Mouse (Mus musculus): ENCODE measurements around the gene Rab26. TPM values are rescaled to one million over a fixed set of nuclear protein-coding genes. Genes with fewer than 3 reads are reported as not detected.

Gene Rab26
- polyA plus RNA-seq, 1 experiment from 2014 or later, result 3.7 TPM

- H3K36me3 ChIP-seq (ENCODE audit: poor library complexity, severe bottlenecking), result peaks cover 97% of the 10 kb centered on the region
- H3K9me3 ChIP-seq (replicated peaks), result no peaks in the 10 kb centered on the region
- H3K27ac ChIP-seq, result no peak overlapping the region
- peaks cover 4% of the 10 kb centered on the region; the same call in 1 of the 2 replicates for H3K4me1 ChIP-seq
- H3K27me3 ChIP-seq, result no peaks in the 10 kb centered on the region
- H3K4me3 ChIP-seq, result no peak overlapping the region
- no peak overlapping the region for H3K9ac ChIP-seq
- H3K4me2 ChIP-seq, result no peak overlapping the region
- ATAC-seq, result no peak
- 91% methylated on average over 30 of the region's 30 CpGs for WGBS
These were observed 28.6 kb downstream of the Rab26 start for GRCm38 (mm10) chr17:24505286-24505955.

- H3K9me3 ChIP-seq (replicated peaks), result no peaks in the 10 kb centered on the region
- H3K27ac ChIP-seq, result no peak overlapping the region
- no peak for ATAC-seq
- H3K27me3 ChIP-seq, result no peaks in the 10 kb centered on the region
- H3K9ac ChIP-seq, result no peak overlapping the region
- H3K4me2 ChIP-seq, result no peak overlapping the region
- H3K36me3 ChIP-seq (ENCODE audit: poor library complexity, severe bottlenecking), result peaks cover 95% of the 10 kb centered on the region
- H3K4me3 ChIP-seq, result no peak overlapping the region
- WGBS, result 94% methylated on average over 10 of the region's 10 CpGs
- H3K4me1 ChIP-seq, result peaks cover 4% of the 10 kb centered on the region; the same call in 1 of the 2 replicates
These were observed 29.9 kb downstream of the Rab26 start for GRCm38 (mm10) chr17:24504085-24504484.

- Histone ChIP-seq H3K4me3 (no peak overlapping the region), H3K4me1 (peaks cover 4% of the 10 kb centered on the region; the same call in 1 of the 2 replicates), H3K27ac (no peak overlapping the region), H3K9me3 (replicated peaks) (no peaks in the 10 kb centered on the region), H3K27me3 (no peaks in the 10 kb centered on the region), H3K4me2 (no peak overlapping the region), H3K9ac (no peak overlapping the region), H3K36me3 (ENCODE audit: poor library complexity, severe bottlenecking) (peaks cover 97% of the 10 kb centered on the region)
- 35% methylated on average over 11 of the region's 11 CpGs for WGBS
- ATAC-seq, result no peak
These were observed 31.8 kb downstream of the Rab26 start for GRCm38 (mm10) chr17:24502208-24502607.

- H3K36me3 ChIP-seq (ENCODE audit: poor library complexity, severe bottlenecking), result peaks cover 50% of the 10 kb centered on the region
- 89% methylated on average over 1 of the region's 1 CpGs for WGBS
These were observed 38.0 kb downstream of the Rab26 start for GRCm38 (mm10) chr17:24496026-24496425.

GRCm38 (mm10) chr17:24495443-24495842, 38.6 kb downstream of the Rab26 start:
- Histone ChIP-seq H3K27ac (no peak overlapping the region), H3K27me3 (no peaks in the 10 kb centered on the region)

More at GRCm38 (mm10) chr17:24496026-24496425, 38.0 kb downstream of the Rab26 start:
- H3K4me1 ChIP-seq, result peaks cover 10% of the 10 kb centered on the region
- H3K9ac ChIP-seq, result no peak overlapping the region
- no peaks in the 10 kb centered on the region for H3K9me3 ChIP-seq (replicated peaks)
- no peak for ATAC-seq
- no peak overlapping the region for H3K27ac ChIP-seq
- H3K27me3 ChIP-seq, result no peaks in the 10 kb centered on the region
- no peak overlapping the region for H3K4me2 ChIP-seq
- no peak overlapping the region for H3K4me3 ChIP-seq

GRCm38 (mm10) chr17:24494627-24495335, 39.2 kb downstream of the Rab26 start:
- no peaks in the 10 kb centered on the region for H3K27me3 ChIP-seq
- WGBS, result 41% methylated on average over 2 of the region's 2 CpGs
- H3K4me1 ChIP-seq, result peaks cover 21% of the 10 kb centered on the region
- no peaks in the 10 kb centered on the region for H3K9me3 ChIP-seq (replicated peaks)
- peaks cover 39% of the 10 kb centered on the region for H3K36me3 ChIP-seq (ENCODE audit: poor library complexity, severe bottlenecking)
- no peak overlapping the region for H3K27ac ChIP-seq
- no peak overlapping the region for H3K4me2 ChIP-seq
- no peak overlapping the region for H3K4me3 ChIP-seq
- no peak overlapping the region; the same call in 1 of the 2 replicates for H3K9ac ChIP-seq
- ATAC-seq, result no peak

More at GRCm38 (mm10) chr17:24495443-24495842, 38.6 kb downstream of the Rab26 start:
- no peak overlapping the region for H3K4me2 ChIP-seq
- H3K4me1 ChIP-seq, result peaks cover 15% of the 10 kb centered on the region
- ATAC-seq, result no peak
- H3K9me3 ChIP-seq (replicated peaks), result no peaks in the 10 kb centered on the region
- H3K9ac ChIP-seq, result no peak overlapping the region
- WGBS, result 79% methylated on average over 3 of the region's 3 CpGs
- H3K4me3 ChIP-seq, result no peak overlapping the region
- peaks cover 44% of the 10 kb centered on the region for H3K36me3 ChIP-seq (ENCODE audit: poor library complexity, severe bottlenecking)

- no peak for ATAC-seq
- Histone ChIP-seq H3K4me3 (peak overlapping the region; percentile 92; the same call in 1 of the 2 replicates), H3K4me1 (peaks cover 41% of the 10 kb centered on the region), H3K27me3 (no peaks in the 10 kb centered on the region), H3K9me3 (replicated peaks) (no peaks in the 10 kb centered on the region), H3K9ac (peak overlapping the region; percentile 93), H3K4me2 (peak overlapping the region; percentile 85), H3K36me3 (ENCODE audit: poor library complexity, severe bottlenecking) (no peaks in the 10 kb centered on the region), H3K27ac (peak overlapping the region; percentile 2; the same call in 1 of the 2 replicates)
- 61% methylated on average over 4 of the region's 4 CpGs for WGBS
These were observed 43.6 kb downstream of the Rab26 start for GRCm38 (mm10) chr17:24490399-24490798.

- H3K27me3 ChIP-seq, result no peaks in the 10 kb centered on the region
- H3K4me3 ChIP-seq, result peak overlapping the region; percentile 92
- H3K9me3 ChIP-seq (replicated peaks), result no peaks in the 10 kb centered on the region
- H3K4me1 ChIP-seq, result peaks cover 36% of the 10 kb centered on the region
- H3K36me3 ChIP-seq (ENCODE audit: poor library complexity, severe bottlenecking), result no peaks in the 10 kb centered on the region
- WGBS, result 20% methylated on average over 19 of the region's 19 CpGs
- H3K9ac ChIP-seq, result peak overlapping the region; percentile 93
- H3K27ac ChIP-seq, result peak overlapping the region; percentile 91
- H3K4me2 ChIP-seq, result peak overlapping the region; percentile 85
- peak; percentile 25 for ATAC-seq
These were observed 44.6 kb downstream of the Rab26 start for GRCm38 (mm10) chr17:24489265-24490030.

GRCm38 (mm10) chr17:24488662-24489264, 45.2 kb downstream of the Rab26 start:
- Histone ChIP-seq H3K36me3 (ENCODE audit: poor library complexity, severe bottlenecking) (no peaks in the 10 kb centered on the region), H3K9ac (peak overlapping the region; percentile 93), H3K4me2 (peak overlapping the region; percentile 85), H3K4me3 (peak overlapping the region; percentile 92), H3K27me3 (no peaks in the 10 kb centered on the region), H3K27ac (peak overlapping the region; percentile 91), H3K9me3 (replicated peaks) (no peaks in the 10 kb centered on the region), H3K4me1 (peaks cover 36% of the 10 kb centered on the region)
- under 1% methylated on average over 60 of the region's 81 CpGs for WGBS
- ATAC-seq, result peak; percentile 71

GRCm38 (mm10) chr17:24488186-24488661, 45.8 kb downstream of the Rab26 start, which contains the start of gene Caskin1:
Gene Caskin1, plus strand, starts transcription at chr17:24488601.
- H3K4me1 ChIP-seq, result peaks cover 36% of the 10 kb centered on the region
- peak within 1 kb of the TSS; percentile 91 for H3K27ac ChIP-seq
- WGBS, result under 1% methylated on average over 21 of the region's 45 CpGs
- ATAC-seq, result peak; percentile 63
- peak within 1 kb of the TSS; percentile 93 for H3K9ac ChIP-seq
- H3K36me3 ChIP-seq (ENCODE audit: poor library complexity, severe bottlenecking), result no peaks in the 10 kb centered on the region
- peak within 1 kb of the TSS; percentile 92 for H3K4me3 ChIP-seq
- peak within 1 kb of the TSS; percentile 85 for H3K4me2 ChIP-seq
- H3K27me3 ChIP-seq, result no peaks in the 10 kb centered on the region
- H3K9me3 ChIP-seq (replicated peaks), result no peaks in the 10 kb centered on the region

GRCm38 (mm10) chr17:24485090-24485860, 48.7 kb downstream of the Rab26 start:
- Histone ChIP-seq H3K27ac (peak overlapping the region; percentile 41), H3K4me1 (peaks cover 30% of the 10 kb centered on the region), H3K27me3 (no peaks in the 10 kb centered on the region), H3K4me3 (no peak overlapping the region), H3K9ac (peak overlapping the region; percentile 38), H3K36me3 (ENCODE audit: poor library complexity, severe bottlenecking) (no peaks in the 10 kb centered on the region), H3K9me3 (replicated peaks) (no peaks in the 10 kb centered on the region), H3K4me2 (no peak overlapping the region)
- 44% methylated on average over 10 of the region's 11 CpGs for WGBS
- peak; percentile 9; the same call in 1 of the 2 replicates for ATAC-seq

Data from forebrain, embryonic 13.5 days (tissue).